Mouse (Mus musculus): ENCODE results near the gene Ptpn11. TPM values are rescaled to one million over a fixed set of nuclear protein-coding genes. Genes with fewer than 3 reads are reported as not detected.

Ptpn11 gene
- total RNA-seq, 2 experiments from 2014 or later = 93.7 to 99.3 TPM

DNA sequence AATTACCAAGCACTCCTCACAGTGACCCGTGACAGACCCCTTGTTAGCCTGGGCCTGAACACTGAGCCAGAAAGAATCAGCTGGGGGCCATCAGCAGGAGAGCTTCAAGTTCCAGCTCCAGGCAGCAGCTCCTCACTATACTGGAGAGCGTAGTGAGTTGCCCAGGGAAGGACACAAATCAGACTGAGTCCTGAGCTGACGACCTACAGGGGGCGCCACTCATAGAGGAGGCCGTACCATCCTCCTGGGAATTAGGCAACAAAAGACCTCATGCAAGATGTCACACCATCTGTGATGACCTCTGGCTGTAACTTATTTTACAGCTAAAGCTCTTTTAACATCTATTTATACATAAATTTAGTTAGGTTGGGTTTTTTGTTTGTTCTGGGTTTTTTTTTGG is 78.8 kb downstream of the Ptpn11 start:
- intact Hi-C loops (cut with DNase I) = no loop called here
- DNase-seq (ENCODE audit: low spot score in 2 of 2) = no peak

DNA sequence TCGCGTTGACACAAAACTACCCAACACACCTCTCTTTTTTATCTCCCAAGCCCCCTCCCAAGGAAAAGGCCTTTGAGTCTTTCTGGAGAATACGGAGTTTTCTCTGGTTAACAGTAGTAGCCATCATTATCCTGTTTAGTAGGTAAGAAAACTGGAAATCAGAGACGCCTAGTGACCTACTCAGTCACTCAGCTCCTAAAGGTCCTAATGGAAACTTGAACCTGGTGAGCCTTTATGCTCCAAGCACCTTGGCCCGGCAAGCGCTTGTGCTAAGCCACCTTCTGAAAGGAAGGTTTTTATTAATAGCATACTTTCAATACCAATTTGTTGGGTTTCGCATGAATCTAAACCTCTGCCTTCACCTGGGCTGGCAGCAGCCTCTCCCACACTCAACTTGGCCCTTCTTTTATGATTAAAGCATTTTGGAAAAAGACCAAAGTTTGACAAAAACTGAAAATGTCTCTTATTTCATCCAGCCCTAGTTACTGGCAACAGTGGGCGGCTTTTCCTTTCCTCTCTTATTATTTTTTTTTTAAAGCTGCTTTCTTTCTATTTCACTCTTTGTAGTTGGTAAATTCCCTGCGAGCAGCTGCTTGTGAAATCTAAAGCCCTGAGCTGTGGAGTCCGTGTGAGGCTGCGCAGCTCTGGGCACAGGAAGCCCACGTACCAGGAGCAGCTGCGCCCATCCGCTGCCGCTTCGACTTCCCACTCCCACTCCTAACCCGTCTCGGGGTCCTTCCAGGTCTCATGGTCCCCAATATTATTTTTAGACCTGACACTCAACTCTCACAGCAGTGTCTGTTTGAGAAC is 79.9 kb downstream of the Ptpn11 start:
- intact Hi-C loops (cut with DNase I) = no loop called here
- DNase-seq (ENCODE audit: low spot score in 2 of 2) = peak; percentile 64 to 73

DNA sequence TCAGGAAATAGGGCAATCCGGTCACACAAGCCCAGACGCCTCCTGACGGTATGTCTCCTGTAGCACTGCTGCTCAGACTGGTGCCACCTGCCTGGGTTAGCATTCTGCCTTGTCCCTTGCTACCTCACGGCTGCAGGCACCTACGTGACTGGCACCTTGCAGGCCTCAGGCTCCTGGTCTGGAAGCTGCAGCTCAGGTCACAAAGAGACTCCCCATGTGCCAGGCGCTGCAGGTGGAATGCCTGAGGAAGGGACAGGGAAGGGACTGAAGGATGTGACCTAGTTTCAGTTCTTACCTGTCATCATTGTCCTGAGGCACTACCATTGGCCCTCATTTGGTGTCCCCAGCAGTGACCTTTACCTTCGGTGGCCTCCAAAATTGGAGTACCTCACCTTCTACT is 82.0 kb downstream of the Ptpn11 start:
- intact Hi-C loops (cut with DNase I) = no loop called here

DNA sequence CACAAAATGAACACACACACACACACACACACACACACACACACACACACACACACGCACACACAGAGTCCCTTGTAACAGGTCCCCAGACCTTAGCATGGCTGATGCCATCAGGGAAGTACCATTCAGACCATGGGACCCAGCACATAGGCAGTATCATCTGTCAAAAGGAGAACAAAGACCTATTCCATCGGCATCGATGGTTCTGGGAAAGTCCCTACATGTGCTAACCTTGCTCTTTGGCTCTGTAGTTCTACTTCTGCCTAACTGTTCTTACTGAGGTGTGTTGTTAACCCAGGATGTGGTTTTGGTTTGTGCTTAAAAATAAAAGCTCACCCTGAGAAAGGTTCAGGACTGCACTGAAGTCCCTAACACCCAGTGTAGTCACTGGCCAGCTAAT is 84.3 kb downstream of the Ptpn11 start:
- no peak for DNase-seq (ENCODE audit: low spot score in 2 of 2)
- intact Hi-C loops (cut with DNase I) = no loop called here

More for the DNA sequence above, 82.0 kb downstream of the Ptpn11 start:
- DNase-seq (ENCODE audit: low spot score in 2 of 2) = no peak

DNA sequence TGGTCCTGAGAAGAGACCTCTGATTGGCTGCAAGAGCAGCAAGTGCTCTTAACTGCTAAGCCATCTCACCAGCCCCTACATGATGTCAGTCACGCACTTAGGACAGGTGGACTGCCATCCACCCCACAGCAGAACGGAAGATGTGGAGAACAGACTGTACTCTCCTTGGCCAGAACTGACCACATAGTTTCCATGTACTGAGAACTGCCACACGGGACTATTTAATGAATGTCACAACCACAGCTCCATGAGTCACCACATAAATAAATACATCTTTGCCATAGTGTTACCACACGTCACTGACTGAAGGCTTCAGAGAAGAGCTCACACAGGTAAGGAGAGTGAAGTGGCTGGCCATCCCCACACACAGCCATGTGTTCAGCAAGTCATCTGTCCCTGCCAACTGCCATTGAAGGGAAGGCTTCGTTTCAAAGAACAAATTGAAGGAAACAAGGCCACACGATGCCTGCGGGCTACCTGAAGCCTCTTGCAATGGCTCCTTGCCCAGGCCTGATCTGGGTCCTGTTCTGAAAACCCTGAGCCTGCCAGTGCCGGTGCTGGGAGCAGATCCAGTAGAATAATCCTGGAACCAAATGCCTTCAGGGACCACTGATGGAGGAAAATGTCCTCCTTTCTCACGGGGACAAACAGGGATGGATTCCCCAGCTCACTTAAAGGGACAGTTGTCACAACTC is 90.2 kb downstream of the Ptpn11 start:
- DNase-seq (ENCODE audit: low spot score in 2 of 2) = no peak
- intact Hi-C loops (cut with DNase I) = no loop called here

DNA sequence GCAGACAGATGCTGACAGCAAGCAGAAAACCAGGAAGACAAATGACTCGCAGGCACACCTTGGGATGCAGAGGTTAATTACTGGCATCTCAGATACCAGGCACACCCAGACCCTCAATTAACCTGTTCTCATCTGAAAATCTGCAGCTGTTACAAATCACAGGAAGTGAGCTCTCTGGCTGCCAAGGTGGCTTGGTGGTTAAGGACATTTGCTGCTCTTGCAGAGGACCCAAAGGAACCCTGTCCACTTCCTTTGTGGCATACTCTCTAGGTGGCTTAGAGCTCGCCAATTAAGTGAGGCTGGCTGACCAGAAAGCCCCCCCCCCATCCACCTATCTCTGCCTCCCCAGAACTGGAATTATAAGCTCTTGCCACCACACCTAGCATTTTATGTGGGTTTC is 91.1 kb downstream of the Ptpn11 start:
- intact Hi-C loops (cut with DNase I) = no loop called here
- DNase-seq (ENCODE audit: low spot score in 2 of 2) = no peak

DNA sequence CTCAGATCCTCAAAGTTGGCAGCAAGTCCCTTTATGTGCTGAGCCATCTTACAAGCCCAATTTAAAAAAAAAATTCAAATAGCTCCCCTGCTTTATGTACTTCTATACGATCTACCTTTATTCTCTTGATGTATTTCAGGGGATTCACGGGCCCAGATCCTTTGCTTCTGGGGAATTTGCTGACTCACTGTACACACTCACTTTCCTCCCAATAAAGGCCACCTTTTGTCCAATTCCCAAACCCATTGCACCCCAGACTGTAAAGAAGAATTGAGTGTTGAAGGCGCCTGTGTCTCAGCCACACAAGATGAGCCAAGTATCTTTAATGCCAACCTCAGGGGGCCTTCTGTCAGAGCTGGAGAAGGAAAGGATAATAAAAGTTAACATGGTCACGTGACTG is 93.2 kb downstream of the Ptpn11 start:
- intact Hi-C loops (cut with DNase I) = no loop called here
- no peak for DNase-seq (ENCODE audit: low spot score in 2 of 2)

DNA sequence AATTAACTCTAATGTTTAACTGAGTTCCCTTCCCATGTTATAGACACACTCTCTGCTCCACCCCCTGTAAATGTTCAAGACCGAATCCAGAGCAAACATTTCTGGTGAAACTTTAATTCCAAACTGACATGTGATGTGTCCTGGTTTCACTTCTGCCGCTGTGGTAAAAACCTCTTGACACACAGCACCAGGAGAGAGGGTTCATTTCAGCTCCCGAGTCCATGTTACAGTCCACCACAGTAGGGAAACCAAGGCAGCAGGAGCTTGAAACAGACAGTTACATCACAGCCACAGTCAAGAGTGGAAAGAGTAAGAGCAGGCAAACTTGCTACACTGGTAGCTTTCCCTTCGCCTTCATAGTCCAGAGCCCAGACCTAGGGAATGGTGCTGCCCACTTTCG is 94.5 kb downstream of the Ptpn11 start:
- intact Hi-C loops (cut with DNase I) = no loop called here
- no peak for DNase-seq (ENCODE audit: low spot score in 2 of 2)

DNA sequence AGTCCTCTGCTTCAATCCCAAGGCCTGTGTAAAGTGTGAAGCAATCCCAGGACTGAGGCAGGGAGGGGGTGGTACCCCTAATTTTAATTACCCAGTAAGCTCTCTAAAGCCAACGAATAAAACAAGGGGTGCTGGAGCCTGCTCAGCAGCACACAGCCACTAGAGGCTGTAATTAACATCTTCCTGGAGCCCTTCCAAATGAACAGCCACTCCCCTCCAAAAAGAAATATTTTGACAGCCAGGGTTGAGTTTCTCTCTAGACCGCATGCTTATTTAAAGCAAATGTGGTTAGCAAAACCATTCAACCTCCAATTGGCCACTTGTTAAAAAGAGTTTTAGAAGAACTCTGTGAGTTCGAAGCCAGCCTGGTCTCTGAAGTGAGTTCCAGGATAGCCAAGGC is 97.9 kb downstream of the Ptpn11 start:
- DNase-seq (ENCODE audit: low spot score in 2 of 2) = no peak
- intact Hi-C loops (cut with DNase I) = no loop called here

DNA sequence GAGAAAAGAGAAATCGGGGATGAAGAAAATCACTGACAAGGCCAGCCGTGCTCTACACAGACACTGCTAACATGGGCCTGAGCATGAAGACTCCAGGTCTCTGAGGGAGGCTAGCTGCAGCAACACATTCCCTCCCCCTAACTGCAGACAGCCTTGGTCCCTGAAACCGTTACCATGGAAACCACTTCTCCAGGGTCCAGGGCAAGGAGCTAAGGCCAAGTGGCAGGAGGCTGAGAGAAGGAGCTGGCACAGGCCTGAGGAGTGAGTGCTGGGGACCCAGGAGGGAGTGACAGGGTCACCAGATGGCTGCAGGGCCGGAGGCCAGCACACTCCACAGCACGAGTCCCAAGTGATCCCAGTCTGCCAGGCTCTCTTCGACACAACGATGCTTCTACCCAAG is 101.5 kb downstream of the Ptpn11 start:
- no peak for DNase-seq (ENCODE audit: low spot score in 2 of 2)
- intact Hi-C loops (cut with DNase I) = no loop called here

DNA sequence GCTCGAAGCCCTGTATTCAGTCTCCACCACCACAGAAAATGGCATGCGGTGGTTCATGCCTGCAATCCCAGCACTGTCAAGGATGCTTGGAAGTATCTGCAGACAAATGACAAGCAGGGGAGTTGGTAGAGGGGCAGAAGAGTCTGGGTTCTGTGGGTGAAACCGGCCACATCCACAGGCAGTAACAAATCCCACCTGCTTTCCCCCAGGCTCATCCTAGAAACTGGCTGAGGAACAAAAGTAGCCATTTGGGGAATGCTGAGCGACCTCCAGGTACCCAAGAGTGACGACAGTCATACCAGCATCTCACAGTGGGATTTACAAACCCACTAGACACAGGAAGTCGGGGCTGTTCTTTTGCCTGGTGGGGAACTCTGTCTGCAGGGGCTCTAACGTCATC is 103.5 kb downstream of the Ptpn11 start:
- intact Hi-C loops (cut with DNase I) = no loop called here
- DNase-seq (ENCODE audit: low spot score in 2 of 2) = no peak

DNA sequence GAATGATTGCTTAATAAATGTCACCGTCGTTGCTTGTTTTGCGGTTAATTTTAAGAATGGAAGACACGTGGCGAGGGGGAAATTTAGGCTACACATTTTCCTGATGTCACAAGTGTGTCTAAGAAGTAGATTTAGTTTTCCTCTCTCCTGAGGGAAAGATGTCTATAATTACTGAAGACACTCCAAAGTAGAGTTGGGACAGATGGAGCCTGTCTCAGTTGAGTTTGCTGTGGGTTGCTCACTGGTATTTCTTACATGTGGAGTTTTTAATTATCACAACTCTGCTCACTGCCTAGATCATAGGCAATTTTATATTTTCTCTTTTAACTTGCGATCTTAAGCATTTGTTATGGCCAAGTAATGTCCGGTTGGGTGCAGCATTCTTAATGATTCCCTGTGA is 108.6 kb downstream of the Ptpn11 start:
- intact Hi-C loops (cut with DNase I) = no loop called here
- DNase-seq (ENCODE audit: low spot score in 2 of 2) = no peak

DNA sequence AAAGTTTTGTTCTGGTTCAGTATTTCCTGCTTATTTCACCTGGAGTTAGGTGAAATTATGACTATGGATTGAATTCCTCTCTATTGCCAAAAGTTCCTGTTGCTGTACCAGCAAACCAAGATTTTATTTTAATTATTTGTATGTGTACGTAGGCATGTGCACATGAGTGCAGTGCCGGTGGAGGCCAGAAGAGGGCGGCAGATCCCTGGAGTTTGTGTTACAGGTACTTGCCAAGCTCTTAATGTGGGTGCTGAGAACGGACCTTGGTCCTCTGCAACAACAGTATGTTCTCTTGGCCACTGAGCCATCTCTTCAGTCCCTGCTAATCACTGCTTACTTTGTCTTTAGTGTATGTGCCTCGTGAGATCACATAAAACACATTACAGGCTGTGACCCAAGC is 109.4 kb downstream of the Ptpn11 start:
- DNase-seq (ENCODE audit: low spot score in 2 of 2) = no peak
- intact Hi-C loops (cut with DNase I) = no loop called here

Other genes starting within 250 kb of the Ptpn11 start
- 100 to 1,000 TPM; 304 to 358 TPM for gene Rph3a, start 181.3 kb downstream of the Ptpn11 start, total RNA-seq (2021)
- gene Rpl6, start 13.1 kb upstream of the Ptpn11 start, total RNA-seq (2021) = 100 to 1,000 TPM; 401 to 441 TPM
- gene Hectd4, start 28.8 kb upstream of the Ptpn11 start, total RNA-seq (2021) = 100 to 1,000 TPM; 180 to 207 TPM
- gene Trafd1, start 194.2 kb upstream of the Ptpn11 start, total RNA-seq (2021) = 10 to 100 TPM; 83.3 to 93.0 TPM
- 10 to 100 TPM; 39.4 to 40.7 TPM for gene Naa25, start 206.5 kb upstream of the Ptpn11 start, total RNA-seq (2021)

Data from left cerebral cortex, postnatal 36 days (tissue).